Mouse (Mus musculus) lung, adult 2 months (tissue): ENCODE data around the gene Nav2.

Experiments
- CTCF ChIP-seq: fragments of 200-500 bp; IDR thresholded peaks from 2 replicates; pipeline ENCODE4 v1.5.1; 2011; ENCODE audit warnings: mild to moderate bottlenecking, low read length, control low read depth; ENCODE audit not compliant: insufficient read depth
- POLR2A ChIP-seq: fragments of 200-500 bp; IDR thresholded peaks from 2 replicates; pipeline ENCODE4 v1.6.1; 2011; ENCODE audit warnings: low read depth, mild to moderate bottlenecking, control low read depth, low read length, borderline replicate concordance; ENCODE audit errors: extremely low read depth

DNA sequence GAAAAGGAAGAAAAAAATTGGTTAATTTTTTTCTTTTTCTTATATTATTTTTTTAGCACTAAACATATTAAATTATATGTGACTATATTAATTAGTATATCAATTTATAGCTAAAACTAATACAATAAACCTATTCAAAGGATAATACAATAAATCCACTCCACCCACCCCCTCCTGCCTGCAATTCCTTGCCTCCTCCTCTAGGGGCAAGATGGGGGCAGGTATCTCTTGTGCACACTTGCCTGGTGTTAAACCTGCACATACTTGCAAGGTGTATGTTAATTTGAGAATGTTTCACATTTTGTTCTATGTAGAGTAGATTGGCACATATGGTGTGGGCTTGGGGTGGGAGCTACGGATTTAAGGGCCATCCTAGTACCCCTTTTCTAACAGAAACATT lies 711.6 kb downstream of the Nav2 start:
- TF ChIP-seq POLR2A (no peak), CTCF (no peak)
